Mouse (Mus musculus) left cerebral cortex, adult 2 months (tissue): ENCODE data around the gene Cavin1. TPM values are rescaled to one million over a fixed set of nuclear protein-coding genes. Genes with fewer than 3 reads are reported as not detected.

Experiments
- DNase-seq, 2 experiments: peaks; one replicate each; pipeline ENCODE4 v3.0.0; 2021 to 2022; ENCODE audit warnings: low spot score in 2 of 2, mixed read lengths in 1 of 2; ENCODE audit errors: extremely low spot score in 1 of 2
- H3K27ac ChIP-seq: fragments of 200-600 bp; 2 replicates; pipeline ENCODE4 v1.8.1; 2022
- H3K4me3 ChIP-seq: fragments of 200-600 bp; 2 replicates; pipeline ENCODE4 v1.8.1; 2022
- CTCF ChIP-seq: fragments of 200-600 bp; IDR thresholded peaks from 2 replicates; pipeline ENCODE4 v1.8.1; 2022; ENCODE audit warnings: antibody characterized with exemption, mild to moderate bottlenecking, moderate library complexity
- intact Hi-C: fragments of 180-260 bp; cut with DNase I; formaldehyde crosslinking; loops from one replicate; pipeline ENCODE4 v1.15.1; 2025
- total RNA-seq, 2 experiments: library from RNA; stranded (reverse); gene quantifications; 2 replicates each; pipeline ENCODE4 v1.2.3; 2021

Gene Cavin1
- total RNA-seq, 2 experiments from 2014 or later: 19.2 to 22.2 TPM

GRCm38 (mm10) chr11:100920887-100921624 is 49.6 kb downstream of the Cavin1 start:
- H3K27ac ChIP-seq: no peak overlapping the region
- DNase-seq: no peak
- intact Hi-C loops: no loop called here
- no peak overlapping the region for H3K4me3 ChIP-seq
- TF ChIP-seq CTCF: no peak

- no peak for TF ChIP-seq CTCF
- intact Hi-C loops: no loop called here
- H3K4me3 ChIP-seq: no peak overlapping the region
- H3K27ac ChIP-seq: no peak overlapping the region
- no peak for DNase-seq
Observed at GRCm38 (mm10) chr11:100918007-100918406, 52.7 kb downstream of the Cavin1 start.

- TF ChIP-seq CTCF: no peak
- Histone ChIP-seq H3K27ac (no peak overlapping the region), H3K4me3 (no peak overlapping the region)
- intact Hi-C loops: no loop called here
- no peak for DNase-seq
Observed at GRCm38 (mm10) chr11:100916432-100916971, 54.2 kb downstream of the Cavin1 start.

DNA sequence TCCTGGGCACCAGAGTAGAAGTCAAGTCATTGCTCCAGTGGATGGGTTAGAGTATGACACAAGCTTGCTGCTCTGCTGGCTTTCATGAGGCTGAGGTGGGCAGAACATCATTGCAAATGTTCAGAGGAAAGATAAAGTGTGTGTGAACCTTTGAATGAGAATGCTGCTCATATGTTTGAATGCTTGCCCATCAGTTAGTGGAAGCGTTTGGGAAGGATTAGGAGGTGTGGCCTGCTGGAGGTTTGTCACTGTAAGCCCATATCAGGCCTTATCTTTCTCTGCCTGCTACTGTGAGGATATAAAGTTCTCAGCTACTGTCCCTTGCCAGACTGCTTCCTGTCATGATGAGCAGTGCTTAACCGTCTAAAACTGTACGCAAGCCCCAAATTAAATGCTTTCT is 55.6 kb downstream of the Cavin1 start:
- intact Hi-C loops: no loop called here
- TF ChIP-seq CTCF: no peak

GRCm38 (mm10) chr11:100914415-100914814 is 56.3 kb downstream of the Cavin1 start:
- DNase-seq: no peak
- intact Hi-C loops: no loop called here
- no peak for TF ChIP-seq CTCF
- Histone ChIP-seq H3K27ac (no peak overlapping the region), H3K4me3 (no peak overlapping the region)

More for the DNA sequence above, 55.6 kb downstream of the Cavin1 start:
- DNase-seq: no peak
- H3K4me3 ChIP-seq: no peak overlapping the region
- H3K27ac ChIP-seq: no peak overlapping the region

DNA sequence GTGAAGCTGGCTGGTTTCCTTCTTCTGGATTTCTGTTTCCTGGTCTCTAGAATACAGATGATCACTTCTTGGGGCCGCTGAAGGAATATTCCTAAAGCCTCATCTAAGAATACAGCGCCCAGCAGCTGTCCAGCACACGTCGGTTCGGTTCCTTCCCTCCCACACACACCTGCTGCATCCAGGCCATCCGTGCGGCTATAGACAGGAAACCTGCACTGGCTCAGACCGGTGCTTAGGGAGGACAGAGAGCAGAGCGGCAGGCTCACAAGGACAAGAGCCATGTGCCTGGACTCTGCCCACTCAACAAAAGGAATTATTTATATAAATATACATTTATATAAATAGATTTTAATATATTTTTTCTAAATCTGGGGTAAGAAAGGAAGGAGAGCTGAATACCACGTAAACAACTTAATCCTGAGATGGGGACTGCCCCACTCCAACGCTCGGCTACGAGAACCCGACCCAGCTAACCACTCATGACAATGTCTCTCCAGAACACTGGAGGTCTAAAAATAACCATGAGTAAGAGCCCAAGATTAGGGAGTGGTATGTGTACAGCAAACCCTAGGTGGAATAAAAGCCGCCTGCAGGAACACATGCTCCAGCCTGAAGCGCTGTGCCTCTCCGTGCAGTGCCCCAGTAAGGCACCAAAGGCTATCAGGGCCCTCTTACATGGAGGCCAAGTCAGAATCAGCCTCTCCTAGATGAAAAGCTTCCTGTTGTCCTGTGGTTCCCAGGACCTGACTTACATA is 58.1 kb downstream of the Cavin1 start:
- H3K4me3 ChIP-seq: no peak overlapping the region
- intact Hi-C loops: no loop called here
- no peak overlapping the region for H3K27ac ChIP-seq
- no peak for TF ChIP-seq CTCF
- no peak for DNase-seq

- no peak for DNase-seq
- intact Hi-C loops: no loop called here
- TF ChIP-seq CTCF: no peak
- no peak overlapping the region for H3K27ac ChIP-seq
- no peak overlapping the region for H3K4me3 ChIP-seq
Observed at GRCm38 (mm10) chr11:100908567-100908966, 62.1 kb downstream of the Cavin1 start.

DNA sequence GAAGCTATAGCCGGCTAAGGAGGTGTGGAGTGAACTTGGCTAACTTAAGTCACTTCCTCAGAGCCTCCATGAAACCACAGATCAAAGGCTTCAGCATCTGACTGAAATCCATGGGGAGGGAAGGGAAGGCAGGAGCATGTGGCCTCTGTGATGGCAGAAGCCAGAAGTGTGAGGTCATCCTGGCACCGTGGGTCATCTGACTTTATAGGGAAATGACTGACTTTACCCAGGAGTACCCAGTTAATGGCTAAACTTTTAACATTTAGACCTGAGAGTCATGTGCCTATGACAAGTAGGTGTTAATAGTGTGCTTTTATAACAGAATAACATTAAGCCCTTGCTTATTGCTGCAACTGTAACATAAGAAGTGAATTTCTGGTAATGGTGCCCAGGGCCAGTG is 62.6 kb downstream of the Cavin1 start:
- no peak for DNase-seq
- intact Hi-C loops: no loop called here
- no peak for TF ChIP-seq CTCF
- no peak overlapping the region for H3K27ac ChIP-seq
- no peak overlapping the region for H3K4me3 ChIP-seq

- Histone ChIP-seq H3K4me3 (no peak overlapping the region), H3K27ac (no peak overlapping the region)
- no peak for TF ChIP-seq CTCF
- no peak for DNase-seq
- intact Hi-C loops: no loop called here
Observed at GRCm38 (mm10) chr11:100906885-100907284, 63.8 kb downstream of the Cavin1 start.

Other genes starting within 250 kb of the Cavin1 start
- gene Rab5c, start 232.7 kb downstream of the Cavin1 start, total RNA-seq: 100 to 1,000 TPM; 139 to 142 TPM
- gene Kcnh4, start 210.9 kb downstream of the Cavin1 start, total RNA-seq: 10 to 100 TPM; 17.2 to 18.4 TPM
- gene Hcrt, start 208.0 kb downstream of the Cavin1 start, total RNA-seq: not detected
- 1 to 10 TPM; 7.3 TPM for gene Ghdc, start 199.9 kb downstream of the Cavin1 start, total RNA-seq
- 10 to 100 TPM; 23.6 to 25.0 TPM for gene Stat5b, start 120.2 kb downstream of the Cavin1 start, total RNA-seq
- 1 to 10 TPM; 1.7 to 2.0 TPM for gene Stat5a, start 111.5 kb downstream of the Cavin1 start, total RNA-seq
- gene Stat3, start 31.3 kb downstream of the Cavin1 start, total RNA-seq: 10 to 100 TPM; 35.7 to 40.9 TPM
- 100 to 1,000 TPM; 442 to 461 TPM for gene Atp6v0a1, start 38.6 kb upstream of the Cavin1 start, total RNA-seq
- 1 to 10 TPM; 8.3 TPM for gene Naglu, start 99.1 kb upstream of the Cavin1 start, total RNA-seq
- gene Hsd17b1, start 107.5 kb upstream of the Cavin1 start, total RNA-seq: 1 to 10 TPM in 1 of 2 experiments, under 1 TPM in 1; 0.87 to 1.5 TPM
- gene Coasy, start 111.7 kb upstream of the Cavin1 start, total RNA-seq: 10 to 100 TPM; 22.5 to 24.1 TPM
- 10 to 100 TPM; 41.1 to 44.7 TPM for gene Mlx, start 116.4 kb upstream of the Cavin1 start, total RNA-seq
- 1 to 10 TPM; 2.7 to 3.1 TPM for gene Psmc3ip, start 124.5 kb upstream of the Cavin1 start, total RNA-seq
- 10 to 100 TPM; 50.7 to 56.6 TPM for gene Retreg3, start 149.0 kb upstream of the Cavin1 start, total RNA-seq
- 10 to 100 TPM; 45.1 to 45.8 TPM for gene Tubg1, start 149.1 kb upstream of the Cavin1 start, total RNA-seq
- 10 to 100 TPM; 51.4 to 52.9 TPM for gene Tubg2, start 185.0 kb upstream of the Cavin1 start, total RNA-seq
- 100 to 1,000 TPM; 171 to 182 TPM for gene Cntnap1, start 199.6 kb upstream of the Cavin1 start, total RNA-seq
- 10 to 100 TPM; 13.0 to 13.2 TPM for gene Plekhh3, start 200.5 kb upstream of the Cavin1 start, total RNA-seq
- under 1 TPM in 1 of 2 experiments, not detected in 1; 0.38 TPM for gene Ccr10, start 204.6 kb upstream of the Cavin1 start, total RNA-seq